Mouse (Mus musculus) kidney, postnatal 4 days (tissue): Measurements from ENCODE around the gene Kmt2d.

Experiments
- DNase-seq, 2 experiments: peaks; one replicate each; pipeline ENCODE4 v3.0.0; 2021; ENCODE audit warnings: mixed read lengths in 2 of 2

Gene Kmt2d

DNA sequence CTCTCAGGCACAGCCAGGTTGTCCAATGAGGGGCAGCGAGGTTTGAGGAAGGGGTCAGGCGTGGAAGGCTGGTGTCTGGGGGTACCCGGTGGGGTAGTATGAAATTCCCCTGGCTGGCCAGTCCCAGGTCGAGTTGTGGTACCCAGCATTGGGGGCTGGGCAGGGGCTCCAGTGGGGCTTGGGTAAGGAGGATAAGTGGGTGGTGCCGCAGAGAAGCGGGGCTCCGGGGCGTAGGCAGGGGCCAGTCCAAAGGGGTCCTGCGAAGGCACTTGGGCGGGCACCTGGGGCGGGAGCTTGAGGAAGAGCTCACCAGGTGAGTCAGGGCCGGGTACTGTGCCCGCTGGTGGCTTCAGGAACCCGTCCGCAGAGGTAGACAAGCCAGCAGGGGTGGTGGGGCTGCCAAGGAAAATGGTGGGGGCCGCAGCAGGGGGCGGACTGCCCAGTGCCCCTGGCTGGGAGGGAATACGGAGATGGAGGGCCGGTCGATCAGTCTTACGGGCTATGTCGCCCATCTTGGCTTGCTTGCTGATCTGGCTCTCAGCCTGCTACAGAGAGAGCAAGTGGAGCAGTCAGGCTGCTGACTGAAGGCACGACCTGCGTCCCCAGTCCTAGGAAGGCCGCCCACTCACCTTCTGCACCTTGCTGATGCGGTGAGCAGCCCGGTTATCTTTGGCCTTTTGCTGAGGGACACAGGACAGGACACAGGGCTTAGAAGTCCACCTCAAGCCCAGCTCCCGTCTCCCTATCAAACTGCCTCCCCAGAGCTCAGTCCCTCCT, 17.7 kb downstream of the Kmt2d start:
- no peak for DNase-seq

DNA sequence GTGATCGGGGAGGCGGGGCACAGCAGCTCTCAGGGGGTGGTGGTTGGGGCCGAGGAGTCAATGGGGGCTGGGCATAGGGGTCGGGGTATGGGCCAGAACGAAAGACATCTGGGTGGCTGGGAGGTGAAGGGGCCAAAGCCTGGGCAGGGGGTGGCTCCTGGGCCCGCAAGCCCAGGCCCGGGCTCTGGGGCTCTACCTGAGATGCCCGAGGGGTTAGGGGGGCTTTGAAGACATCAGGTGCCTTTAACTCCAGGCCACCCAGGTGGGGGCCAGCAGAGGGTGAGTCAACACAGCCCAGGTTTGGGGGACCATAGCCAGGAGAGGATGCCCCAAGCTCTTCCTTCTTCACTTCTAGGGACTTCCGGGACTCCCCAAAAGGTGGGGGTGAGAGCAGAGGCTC, 18.3 kb downstream of the Kmt2d start:
- DNase-seq = no peak

- no peak for DNase-seq
Observed at GRCm38 (mm10) chr15:98852071-98852470, 18.9 kb downstream of the Kmt2d start.

DNA sequence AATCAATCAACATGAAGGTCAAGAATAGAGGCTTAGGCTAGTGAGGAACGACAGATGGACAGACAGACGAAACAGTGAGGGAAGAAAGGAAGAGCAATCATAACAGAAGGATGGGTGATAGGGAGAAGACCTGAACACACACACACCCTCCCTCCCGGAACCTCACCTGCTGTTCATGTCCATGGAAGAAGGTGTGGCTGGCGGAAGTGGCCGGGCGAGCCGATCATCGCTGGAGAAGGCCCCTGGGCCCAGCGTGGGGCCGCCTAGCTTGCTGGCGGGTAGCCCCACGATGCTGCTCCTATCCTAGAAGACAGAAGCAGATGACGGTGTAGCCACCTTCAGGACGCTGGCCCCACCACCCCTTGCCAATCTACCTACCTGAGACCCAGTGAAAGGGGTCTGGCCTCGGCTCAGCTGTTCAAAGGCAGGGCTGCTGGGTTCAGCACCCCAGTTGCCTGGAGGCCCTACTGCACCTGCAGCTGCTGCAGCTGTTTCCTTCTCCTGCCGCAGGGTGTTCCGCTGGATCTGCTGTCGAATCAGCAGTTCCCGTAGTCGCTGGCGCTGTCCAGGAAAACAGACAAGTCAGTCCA, 19.7 kb downstream of the Kmt2d start:
- no peak for DNase-seq

GRCm38 (mm10) chr15:98850668-98851067, 20.3 kb downstream of the Kmt2d start:
- no peak for DNase-seq

GRCm38 (mm10) chr15:98849956-98850600, 20.9 kb downstream of the Kmt2d start:
- DNase-seq = no peak

GRCm38 (mm10) chr15:98849165-98849564, 21.8 kb downstream of the Kmt2d start:
- no peak for DNase-seq

DNA sequence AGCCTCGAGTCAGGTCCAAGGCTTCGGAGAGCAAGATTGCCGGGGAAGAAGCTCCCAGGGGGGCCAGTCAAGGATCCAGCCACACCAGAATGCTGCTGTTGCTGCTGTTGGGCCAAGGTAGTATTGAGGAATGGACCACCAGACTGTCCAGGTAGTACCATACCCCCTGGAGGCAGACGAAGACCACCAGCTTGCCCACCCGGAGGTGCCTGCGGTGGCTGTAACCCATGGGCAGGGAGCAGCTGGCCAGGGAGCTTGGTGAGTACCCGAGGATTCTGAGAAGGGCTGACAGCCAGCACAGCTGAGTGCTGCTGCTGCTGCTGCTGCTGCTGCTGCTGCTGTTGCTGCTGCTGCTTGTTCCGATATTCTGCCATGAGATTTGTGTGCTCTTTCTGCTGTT, 24.9 kb downstream of the Kmt2d start:
- DNase-seq = no peak

GRCm38 (mm10) chr15:98845149-98845548, 25.9 kb downstream of the Kmt2d start:
- DNase-seq = no peak

GRCm38 (mm10) chr15:98843595-98844223, 27.3 kb downstream of the Kmt2d start:
- DNase-seq = no peak

DNA sequence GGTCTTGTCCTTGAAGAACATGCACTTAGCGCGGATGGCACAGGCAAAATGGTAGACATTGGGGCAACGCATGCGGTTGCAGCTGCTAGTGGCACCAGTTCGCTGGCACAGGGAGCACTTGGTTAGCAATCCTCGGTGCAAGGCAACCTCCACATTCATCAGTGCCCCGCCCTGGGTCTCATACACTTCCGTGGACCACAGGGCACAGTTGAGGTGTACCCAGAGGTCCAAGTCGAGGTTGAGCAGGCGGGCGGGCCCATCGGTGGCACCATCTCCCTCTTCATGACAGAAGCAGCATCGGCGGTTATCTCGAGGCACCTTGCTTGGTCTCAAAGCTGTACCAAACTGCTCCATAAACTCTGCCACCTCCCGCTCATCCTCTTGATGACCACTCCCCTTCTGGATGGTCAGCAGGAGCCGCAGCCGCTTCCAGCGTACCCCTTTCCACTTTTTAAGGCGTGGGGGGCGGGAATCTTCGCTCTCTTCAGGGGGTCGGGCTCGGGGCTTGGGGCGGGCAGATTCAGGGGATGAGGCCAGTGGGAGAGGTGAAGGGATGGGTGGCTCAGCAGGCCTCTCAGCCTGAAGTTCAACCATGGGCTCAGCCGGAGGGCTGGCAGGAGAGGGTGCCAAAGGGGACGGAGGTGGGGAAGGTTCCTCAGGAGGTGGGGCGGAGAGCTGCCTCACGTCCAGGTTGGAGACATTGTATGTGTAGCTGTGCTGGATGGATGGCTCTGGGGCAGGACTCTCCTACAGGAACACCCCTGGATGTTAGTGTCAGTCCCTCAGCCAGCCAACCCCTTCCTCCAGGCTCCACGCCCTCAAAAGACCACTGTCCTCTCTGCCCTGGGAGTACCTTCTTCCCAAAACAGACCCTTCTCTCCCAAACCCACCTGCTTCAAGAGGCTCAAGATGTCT, 31.1 kb downstream of the Kmt2d start:
- no peak for DNase-seq

DNA sequence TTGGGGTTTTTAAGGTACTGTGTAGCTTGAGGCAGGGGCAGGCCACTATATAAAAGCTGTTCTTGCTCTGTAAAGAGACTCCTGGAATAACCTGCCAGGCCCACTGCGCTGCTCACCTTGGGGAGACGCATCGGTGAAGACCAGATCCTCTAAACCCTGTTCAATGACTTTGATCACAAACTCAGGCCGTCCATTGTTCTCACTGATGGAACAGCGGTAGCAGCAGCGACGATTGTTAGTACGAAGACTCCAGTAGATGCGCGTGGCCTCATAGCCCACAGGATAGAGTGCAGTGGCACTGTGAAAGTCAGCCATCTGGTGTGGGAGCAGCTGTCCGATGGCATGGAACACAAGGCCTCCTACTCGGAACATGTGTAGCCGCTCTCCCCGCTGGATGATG, 31.8 kb downstream of the Kmt2d start:
- no peak for DNase-seq

GRCm38 (mm10) chr15:98837743-98838103, 33.3 kb downstream of the Kmt2d start:
- DNase-seq = no peak

- no peak for DNase-seq
Observed at GRCm38 (mm10) chr15:98837006-98837742, 33.8 kb downstream of the Kmt2d start.

DNA sequence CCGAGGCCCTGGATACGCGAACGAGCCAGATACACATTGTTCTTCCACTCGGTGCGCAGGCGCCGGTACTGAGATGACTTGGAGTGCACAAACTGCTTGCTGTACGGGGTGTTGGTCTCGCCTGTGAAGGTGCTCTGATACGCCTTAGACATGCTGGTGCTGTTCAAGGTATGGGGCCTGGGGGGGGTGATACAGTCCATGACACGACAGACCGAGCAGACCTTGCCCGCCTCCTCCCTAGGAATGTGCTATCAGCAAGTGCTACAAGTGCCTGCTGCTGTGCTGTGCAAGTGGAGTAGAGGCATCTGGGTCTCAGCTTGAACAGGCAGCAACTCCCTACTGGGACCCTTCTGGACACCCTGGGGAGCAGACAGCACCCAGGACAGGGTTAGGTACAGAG, 35.7 kb downstream of the Kmt2d start:
- no peak for DNase-seq

DNA sequence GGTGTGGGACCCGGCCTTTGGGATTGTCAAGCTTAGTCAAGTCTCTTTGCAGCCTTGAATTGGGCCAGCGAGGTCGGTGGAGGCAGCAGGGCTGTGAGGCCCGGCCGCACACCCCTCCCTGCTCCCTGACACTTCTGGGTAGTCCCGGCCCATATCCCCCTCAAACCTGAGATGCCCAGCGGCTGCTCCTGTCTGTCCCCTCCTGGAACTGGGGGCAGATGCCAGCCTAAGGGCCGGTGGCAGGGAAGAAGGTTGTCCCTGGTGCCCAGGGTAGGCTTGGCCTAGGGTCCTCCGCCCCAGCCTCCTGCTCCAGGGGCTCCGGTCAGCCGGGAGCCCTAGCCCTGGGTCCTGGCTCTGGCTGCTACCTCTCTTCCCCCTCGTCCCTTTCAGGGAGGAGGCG, 36.9 kb downstream of the Kmt2d start:
- no peak for DNase-seq

GRCm38 (mm10) chr15:98833281-98833680, 37.7 kb downstream of the Kmt2d start:
- DNase-seq = no peak

DNA sequence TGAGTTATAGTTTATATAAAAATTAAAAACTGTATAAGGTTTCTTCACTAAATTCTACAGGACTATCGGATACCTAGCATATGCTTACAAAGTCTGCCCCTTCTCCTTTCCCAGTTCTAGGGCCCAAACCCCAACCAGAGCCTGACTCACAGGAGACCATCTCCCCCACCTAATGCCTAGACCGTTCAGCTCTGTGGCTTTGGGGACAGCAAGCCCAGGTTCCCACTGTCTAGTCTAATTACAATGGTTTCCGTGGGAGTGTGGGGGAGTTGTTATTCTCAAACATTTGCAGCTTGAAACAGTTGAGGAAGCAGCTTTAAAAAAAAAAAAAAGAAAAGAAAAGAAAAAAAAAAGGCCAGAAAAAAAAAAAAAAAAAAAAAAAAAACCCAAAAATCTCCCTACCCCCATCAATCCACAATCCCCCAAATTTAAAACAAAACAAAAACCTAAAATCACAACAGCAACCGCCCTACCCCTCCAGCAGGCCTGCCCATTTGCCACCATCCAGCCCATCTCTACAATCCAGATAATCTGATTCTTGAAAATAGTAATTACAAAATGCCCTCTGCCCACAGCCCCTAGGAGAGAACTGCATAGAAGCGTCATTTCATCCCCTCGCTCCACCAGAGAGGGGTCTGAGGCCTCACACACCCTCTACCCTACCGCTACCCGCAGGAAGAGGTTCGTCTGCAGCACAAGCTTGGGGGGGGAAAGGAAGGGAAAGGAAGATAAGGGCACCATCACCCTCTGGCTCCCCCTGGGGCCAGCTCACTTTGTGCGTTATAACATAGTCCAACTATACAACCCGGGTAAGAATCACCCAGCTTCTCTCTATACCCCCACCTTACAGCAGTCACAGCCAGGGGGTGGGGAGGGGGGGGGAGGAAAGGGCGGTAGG, 38.6 kb downstream of the Kmt2d start:
- DNase-seq = peak; percentile 45 to 61

- DNase-seq = no peak
Observed at GRCm38 (mm10) chr15:98831684-98832035, 39.3 kb downstream of the Kmt2d start.

DNA sequence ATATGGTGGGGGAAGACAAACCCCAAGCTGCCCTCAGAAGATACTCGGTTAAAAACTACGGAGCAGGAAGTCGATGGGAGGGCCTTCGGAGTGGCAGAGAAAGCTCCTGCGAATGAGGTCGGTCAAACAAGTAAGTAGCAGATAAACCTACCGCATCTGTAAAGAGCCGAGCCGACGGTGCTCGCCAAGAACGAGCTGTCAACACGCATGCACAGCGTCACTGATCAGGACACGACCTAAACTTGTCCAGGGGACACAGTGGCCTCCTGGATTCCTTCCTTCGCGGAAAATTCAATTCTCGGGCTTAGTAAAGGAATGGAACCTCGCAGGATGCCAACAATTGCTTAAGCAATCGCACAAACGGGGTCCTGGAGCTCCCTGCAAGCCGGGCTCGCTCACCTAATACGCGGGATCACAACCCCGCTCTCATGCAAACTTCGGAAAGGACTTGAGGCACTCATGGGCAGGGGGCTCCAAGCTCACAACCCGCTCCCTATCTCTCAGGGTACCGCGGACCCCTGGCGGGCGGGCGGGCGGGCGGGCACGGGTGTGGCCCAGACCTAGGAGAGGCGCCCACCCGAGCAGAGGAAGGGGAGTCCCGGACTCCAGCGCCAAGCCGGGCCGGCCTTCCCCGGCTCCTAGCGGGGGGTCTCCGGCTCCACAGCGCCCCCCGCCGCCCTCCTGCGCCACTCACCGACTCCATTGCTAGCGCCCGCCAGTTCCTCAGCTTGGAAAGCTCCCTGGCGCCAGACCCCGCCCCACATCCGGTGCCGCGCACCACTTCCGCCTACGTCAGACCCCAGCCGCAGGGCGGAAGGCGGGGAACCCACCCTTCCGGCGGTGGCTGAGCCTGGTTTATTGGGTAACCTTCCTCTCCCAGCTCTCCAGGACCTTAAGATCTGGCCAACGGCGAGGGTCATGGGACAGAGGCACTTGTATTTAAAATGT, 40.0 kb downstream of the Kmt2d start, which contains the start of gene Prkag1:
Gene Prkag1, minus strand, starts transcription at position 786 of the 948 bp plus-strand sequence.
- peak; percentile 98 for DNase-seq
